Mouse (Mus musculus) lung, postnatal 4 days (tissue): ENCODE results near the gene Mkrn1.
A peak's percentile ranks its signal among the peaks of the same experiment; 100 is the strongest.
"Not testable (repeated sequence)": the region's sequence is repeated elsewhere in the genome, so short reads cannot be mapped to it uniquely, and the experiment has no call there.

Experiments
- DNase-seq, 2 experiments: peaks; one replicate each; pipeline ENCODE4 v3.0.0; 2021

Mkrn1 gene

GRCm38 (mm10) chr6:39378161-39378835, 42.0 kb downstream of the Mkrn1 start:
- DNase-seq = not testable (repeated sequence)

DNA sequence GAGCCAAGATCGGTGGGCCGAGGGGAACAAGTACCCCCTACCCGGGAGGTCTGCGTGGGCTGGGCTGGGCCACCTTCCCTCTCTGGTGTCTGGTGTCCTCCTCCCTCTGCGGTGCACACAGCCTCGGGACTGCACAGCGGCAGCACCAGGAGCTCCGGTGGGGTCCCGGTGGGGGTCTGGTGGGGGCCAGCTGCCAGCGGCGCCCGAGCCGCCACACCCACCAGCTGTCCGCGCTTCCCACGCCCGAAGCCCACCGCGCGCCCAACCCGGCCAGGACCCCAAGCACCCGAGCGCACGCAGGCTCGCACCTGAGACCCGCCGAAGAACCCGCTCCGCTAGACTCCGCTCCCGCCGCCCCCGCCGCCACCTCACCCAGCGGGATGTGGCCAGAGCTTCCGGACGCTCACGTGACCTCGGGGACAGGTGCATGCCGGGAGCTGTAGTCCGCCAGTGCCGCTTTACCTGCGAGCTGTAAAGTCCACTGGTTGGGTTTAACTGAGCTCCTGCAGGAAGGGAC, 42.9 kb downstream of the Mkrn1 start, which contains the start of gene Slc37a3:
Gene Slc37a3 (minus strand): TSS at position 365 of the 517 bp plus-strand sequence.
- peak; percentile 90 to 91 for DNase-seq

GRCm38 (mm10) chr6:39376775-39377174, 43.5 kb downstream of the Mkrn1 start:
- no peak for DNase-seq

DNA sequence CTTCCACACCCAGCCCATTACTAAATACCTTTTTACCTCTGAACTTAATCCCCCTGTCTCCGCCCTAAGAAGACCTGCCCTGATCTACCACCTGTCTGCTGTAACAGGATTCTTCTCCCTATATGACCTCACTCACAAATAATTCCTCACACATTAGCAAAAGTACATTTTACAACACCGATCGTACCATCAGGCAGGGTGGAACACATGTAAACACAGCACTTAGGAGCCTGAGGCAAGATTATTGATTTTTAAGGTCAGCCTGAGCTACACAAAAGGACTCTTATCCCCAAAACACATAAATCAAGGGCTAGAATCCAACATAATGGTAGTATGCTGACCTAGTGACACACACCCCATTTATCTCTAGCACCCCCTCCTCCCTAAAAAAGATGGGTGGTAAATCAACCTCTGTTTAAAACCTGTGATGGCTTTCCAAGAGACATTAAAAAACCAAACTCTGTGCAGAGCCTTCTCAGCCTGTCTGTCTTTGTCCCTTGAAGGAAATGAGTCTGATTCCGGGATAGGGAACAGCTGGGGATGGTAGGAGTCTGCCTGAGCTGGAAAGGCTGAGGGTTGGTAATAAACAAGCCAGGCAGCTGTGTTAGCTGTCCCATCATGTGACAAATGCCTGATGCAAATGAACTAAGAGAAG, 46.8 kb downstream of the Mkrn1 start:
- DNase-seq = no peak

GRCm38 (mm10) chr6:39372727-39373126, 47.5 kb downstream of the Mkrn1 start:
- peak; percentile 55 to 61 for DNase-seq

DNA sequence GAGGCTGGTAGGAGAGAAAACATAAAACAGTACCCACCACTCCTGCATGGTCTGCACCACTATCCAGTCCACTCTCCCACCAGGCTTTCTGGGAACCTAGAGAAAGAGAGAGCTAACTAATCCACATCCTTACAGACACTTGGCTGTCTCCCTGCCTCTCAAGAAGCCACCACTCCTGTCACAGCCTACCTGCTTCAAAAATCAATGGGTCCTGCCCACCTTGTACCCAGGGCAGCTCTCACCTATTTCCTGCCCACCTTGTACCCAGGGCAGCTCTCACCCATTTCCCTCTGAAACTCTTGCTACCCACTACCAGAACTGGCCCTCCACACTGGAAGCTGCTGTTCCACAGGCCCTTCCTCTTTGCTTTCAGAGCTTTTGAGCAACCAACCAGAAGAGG, 48.2 kb downstream of the Mkrn1 start:
- no peak for DNase-seq

GRCm38 (mm10) chr6:39369631-39370030, 50.6 kb downstream of the Mkrn1 start:
- DNase-seq = no peak

DNA sequence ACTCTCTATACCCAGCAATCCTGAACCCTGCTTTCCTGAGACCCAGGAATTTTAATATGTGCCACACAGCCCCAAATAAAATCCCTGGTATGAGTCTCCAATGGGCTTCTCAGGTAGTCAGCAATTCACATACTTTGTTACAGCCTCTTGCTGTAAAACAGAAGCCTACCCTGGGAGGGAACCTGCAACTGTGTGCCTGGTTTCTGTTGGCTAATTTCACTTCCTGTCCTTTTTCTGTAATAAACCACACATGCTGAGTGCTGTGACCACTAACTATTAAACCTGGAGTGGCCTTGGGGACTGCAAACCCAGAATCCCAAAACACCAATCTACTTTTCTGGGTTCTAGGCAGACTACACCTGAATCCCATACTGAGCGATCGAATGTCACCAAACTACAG, 57.6 kb downstream of the Mkrn1 start:
- no peak for DNase-seq

- not testable (repeated sequence) for DNase-seq
Measured at GRCm38 (mm10) chr6:39359207-39359606, 61.1 kb downstream of the Mkrn1 start.

- DNase-seq = no peak
Measured at GRCm38 (mm10) chr6:39348946-39349345, 71.3 kb downstream of the Mkrn1 start.

DNA sequence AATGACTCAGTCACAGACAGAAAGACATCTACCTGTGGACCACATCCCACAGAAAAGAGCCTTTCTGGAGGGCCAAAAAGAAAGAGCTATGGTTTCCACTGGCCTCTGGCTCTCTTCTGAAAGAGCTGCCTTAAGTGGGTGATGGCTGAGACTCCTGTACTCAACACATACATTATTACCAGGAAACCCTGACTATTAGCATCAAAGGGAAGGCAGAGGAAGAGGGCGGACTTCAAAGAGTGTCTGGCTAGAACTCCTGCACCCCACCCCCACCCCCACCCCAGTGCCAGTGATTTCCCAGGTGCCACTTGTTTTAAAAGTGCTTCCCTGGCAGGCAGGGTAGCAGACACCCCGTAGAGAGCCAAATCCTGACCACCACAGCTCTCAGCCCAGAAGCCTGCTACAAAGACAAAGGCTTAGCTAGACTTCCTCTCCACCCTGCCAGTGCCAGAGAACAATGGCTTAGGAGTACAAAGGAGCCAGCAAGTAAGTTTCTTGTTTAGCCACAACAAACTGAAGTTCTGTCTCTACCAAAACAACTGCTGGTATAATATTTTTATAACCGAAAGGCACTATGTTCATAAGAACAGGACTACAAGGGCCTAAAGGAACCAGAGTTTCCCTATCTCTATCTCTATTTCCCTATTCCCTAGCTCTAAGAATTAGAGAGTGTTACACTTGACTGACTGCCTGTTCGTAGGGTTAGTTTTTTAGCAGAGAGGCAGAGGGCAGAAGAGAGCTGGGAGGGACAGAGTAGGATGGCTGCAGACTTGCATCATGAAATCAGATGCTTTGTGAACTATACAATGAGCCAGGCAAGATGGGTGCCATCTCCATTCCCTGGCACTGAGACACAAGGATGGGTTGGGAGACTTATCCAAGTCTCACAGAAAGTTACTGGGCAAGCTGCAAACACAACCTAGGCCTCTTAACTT, 72.1 kb downstream of the Mkrn1 start:
- no peak for DNase-seq
